Mouse (Mus musculus): ENCODE measurements around the gene Chrd. TPM values are rescaled to one million over a fixed set of nuclear protein-coding genes. Genes with fewer than 3 reads are reported as not detected.

The Chrd gene
- total RNA-seq, 2 experiments from 2014 or later = not detected

DNA sequence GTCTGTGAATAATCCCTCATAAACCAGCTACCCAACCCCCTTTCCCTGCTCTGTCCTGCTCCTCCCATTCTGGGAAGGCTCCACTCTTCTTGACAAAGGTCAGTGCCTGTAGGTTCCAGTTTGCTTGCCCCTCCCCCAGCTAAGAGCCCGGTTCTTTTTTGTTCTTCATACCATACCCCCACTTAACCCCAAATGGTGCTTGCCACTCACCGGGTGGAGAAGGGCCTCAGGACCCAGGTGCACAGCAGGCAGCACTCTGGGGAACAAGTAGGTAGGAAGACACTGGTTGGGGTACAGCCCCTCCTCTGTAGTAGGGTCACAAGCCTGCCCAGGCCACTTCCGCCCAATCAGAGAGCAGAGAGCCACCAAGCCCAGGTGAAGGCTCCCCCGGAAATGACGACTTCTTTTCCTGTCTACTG is 2.6 kb upstream of the Chrd start:
- no peak for ATAC-seq (replicated peaks; ENCODE audit: poor library complexity, severe bottlenecking)

DNA sequence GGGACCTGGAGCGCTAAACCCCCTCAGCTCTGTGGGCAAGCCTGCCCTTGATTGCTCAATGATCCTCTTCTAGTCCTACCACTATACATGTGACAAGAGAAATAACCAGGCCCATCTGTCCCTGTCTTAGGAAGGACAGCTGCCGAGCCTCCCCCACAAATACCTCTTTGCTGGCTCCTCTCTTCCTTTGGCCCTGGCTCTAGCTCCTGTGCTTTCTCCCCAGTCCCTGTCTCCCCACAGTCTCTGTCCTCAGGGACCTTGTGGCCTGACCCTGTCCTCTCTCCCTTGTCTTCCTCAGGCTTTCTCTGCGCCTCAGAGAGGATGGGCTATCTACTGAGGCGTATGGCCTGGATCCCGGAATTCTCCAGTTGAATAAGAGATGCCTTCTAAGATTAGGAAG is 1.2 kb upstream of the Chrd start:
- peak; percentile 59 for ATAC-seq (replicated peaks; ENCODE audit: poor library complexity, severe bottlenecking)

DNA sequence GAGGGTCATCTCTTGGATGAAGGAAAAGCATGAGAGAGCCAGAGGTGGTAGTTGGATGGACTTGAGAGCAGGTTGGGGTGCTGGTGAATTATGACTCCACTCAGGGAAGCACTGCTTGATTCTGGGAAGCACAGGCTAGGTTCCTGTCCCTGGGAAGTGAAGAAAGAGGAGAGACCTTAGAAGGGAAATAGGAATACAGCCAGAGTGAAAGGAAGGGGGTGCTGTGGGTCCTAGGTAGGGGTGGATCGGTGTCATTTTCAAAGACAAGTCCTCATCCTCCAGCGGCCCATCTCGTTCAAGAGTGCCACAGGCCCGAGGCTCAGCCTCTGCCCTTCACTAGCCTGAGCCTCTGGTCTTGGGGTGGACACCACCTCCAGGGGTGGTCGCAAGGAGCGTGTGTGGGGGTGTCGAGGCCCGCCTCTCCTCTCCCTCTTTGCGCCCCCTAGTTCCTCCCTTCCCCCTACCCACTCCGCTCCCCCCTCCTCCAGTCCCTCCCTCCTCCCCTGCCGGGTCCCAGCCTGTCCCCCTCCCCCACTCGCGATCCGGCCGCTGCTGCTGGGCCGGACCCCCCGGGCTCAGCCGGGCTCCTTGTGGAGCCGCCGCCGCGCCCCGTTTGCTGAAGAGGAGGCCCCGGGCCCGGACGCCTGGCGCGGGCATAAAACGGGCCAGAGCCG is 539 bp upstream of the Chrd start:
- ATAC-seq (replicated peaks; ENCODE audit: poor library complexity, severe bottlenecking) = no peak

DNA sequence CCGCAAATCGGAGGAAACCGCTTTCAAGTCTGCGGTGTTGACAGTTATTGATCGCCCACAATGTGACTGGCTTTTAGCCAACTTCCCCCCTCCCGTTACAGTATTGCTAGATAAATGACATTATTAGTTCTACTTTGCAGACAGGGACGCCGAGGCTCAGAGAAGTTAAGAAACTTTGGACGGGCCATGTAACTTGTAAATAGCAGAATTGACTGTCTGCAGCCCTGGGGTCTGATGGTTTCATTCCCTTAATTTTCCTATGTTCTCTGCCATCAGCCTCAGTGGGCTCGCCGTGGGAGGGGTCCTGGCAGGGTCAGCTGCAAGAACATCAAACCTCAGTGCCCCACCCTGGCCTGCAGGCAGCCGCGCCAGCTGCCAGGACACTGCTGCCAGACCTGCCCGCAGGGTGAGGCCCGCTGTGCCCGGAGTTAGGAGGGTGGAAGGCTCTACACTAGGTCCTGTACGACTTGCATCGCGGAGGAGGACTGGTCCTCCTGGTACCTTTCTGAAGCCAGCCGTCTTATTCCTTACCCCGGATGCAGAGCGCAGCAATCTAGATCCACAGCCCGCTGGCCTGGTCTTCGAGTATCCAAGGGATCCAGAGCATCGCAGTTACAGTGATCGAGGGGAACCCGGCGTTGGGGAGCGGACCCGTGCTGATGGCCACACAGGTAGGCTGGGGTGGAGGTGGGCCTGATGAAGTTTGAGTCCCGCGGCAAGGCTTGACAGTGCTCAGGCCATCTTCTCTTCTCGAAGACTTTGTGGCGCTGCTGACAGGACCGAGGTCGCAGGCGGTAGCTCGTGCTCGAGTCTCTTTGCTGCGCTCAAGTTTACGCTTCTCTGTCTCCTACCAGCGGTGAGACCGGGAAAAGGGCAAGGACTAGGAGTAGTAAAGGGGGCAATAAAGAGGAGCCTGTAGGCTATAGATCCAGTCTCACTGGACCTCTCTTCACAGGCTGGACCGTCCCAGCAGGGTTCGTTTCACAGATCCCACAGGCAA is 1.1 kb downstream of the Chrd start, which contains the start of gene Thpo:
Thpo (minus strand) TSS at position 781 of the 1,000 bp plus-strand sequence.
- ATAC-seq (replicated peaks; ENCODE audit: poor library complexity, severe bottlenecking) = no peak

DNA sequence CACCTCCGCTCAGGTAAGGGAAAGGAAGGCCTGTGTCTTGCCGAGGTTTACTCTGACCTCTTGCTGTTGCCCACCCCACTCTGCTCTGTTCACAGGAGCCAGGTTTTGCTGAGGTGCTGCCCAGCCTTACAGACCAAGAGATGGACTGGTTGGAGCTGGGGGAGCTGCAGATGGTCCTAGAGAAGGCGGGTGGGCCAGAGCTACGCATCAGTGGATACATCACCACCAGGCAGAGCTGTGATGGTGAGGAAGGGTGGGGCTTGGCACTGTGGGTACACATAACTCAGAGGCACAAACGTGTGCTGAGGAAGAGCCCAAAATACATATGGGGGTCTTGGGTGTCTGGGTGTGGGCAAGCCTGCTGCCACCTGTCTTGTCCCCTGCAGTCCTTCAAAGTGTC is 2.7 kb downstream of the Chrd start:
- ATAC-seq (replicated peaks; ENCODE audit: poor library complexity, severe bottlenecking) = no peak

DNA sequence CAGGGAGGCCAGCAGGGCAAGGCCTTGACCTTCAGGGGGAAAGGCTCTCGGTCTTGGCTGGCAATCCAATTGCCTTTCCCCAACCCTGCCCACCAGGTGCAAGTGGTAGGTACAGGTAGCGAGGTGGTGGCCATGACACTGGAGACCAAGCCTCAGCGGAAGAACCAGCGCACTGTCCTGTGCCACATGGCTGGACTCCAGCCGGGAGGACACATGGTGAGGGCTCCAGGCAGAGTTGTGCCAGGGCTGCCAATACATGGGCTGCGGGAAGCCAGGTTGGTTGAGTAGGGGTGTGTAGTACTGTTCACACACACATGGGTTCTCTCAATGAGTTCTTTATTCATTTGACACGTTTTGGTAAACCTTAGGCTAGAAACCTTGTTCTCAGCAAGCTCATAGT is 3.2 kb downstream of the Chrd start:
- ATAC-seq (replicated peaks; ENCODE audit: poor library complexity, severe bottlenecking) = no peak

DNA sequence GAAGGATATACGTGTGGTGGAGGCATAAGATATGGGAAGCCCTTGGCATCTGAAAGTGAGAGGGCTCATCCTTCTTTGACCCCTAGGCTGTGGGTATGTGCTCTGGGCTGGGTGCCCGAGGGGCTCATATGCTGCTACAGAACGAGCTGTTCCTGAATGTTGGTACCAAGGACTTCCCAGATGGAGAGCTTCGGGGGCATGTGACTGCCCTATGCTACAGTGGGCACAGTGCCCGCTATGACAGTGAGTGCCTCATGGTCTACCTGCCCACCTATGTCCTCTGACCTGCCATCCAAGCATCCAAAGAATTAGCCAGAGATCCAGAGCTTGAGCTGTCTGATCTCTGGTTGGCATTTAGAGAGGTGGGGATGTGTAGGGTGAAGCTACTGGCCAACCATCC is 3.9 kb downstream of the Chrd start:
- ATAC-seq (replicated peaks; ENCODE audit: poor library complexity, severe bottlenecking) = no peak

DNA sequence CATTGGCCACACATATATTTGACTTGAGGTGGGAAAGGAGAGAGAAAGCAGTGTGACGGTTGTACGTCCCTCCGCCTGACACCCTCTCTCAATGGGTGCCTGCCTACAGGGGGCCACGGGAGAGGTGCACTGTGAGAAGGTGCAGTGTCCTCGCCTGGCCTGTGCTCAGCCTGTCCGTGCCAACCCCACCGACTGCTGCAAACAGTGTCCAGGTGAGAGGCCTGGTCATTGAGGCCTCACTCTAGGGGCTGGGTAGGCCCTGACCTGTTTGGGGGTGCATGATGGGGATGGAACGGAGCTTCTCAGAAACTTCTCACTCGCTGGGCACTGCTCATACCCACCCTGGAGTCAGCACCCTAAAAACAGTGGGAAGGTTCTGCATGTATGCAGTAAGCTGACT is 6.9 kb downstream of the Chrd start:
- no peak for ATAC-seq (replicated peaks; ENCODE audit: poor library complexity, severe bottlenecking)

DNA sequence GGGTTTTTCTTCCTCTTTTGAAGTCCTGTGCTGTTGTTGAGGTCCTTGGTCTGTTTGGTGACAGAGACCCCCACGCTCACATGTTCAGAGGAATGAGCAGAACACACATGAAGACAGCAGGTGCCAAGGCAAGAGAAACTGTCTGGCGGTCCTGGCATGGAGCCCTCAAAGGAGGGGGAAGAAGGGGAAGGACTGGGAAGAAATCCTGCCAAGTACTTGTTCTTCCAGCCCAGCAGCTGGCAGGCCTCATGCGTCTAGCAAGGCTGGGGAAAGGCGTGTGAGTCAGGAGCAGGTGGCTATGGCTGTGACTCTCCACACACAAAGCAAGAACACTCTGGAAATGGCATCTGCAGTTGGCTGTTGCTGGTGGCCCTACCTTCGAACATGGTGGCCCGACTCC is 13.7 kb downstream of the Chrd start:
- ATAC-seq (replicated peaks; ENCODE audit: poor library complexity, severe bottlenecking) = no peak; the same call in 1 of the 2 replicates

DNA sequence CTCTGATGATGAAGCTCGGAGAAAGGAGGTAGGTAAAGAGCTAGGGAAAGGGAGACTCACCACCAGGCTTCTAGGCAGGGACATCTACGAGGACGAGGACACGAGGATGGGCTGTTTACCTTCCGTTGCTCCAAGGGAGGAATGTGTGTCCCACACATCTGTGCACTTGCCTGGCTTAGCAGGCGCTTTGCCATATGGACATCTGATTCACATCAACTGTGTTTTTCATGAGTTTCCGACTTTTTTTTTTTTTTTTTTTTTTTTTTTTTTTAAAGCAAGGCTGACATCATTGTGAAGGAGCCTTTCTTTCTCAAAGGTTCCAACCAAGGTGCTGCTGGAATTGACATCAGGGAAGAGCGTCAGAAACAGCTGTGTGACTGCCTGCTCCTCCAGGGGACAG is 17.6 kb downstream of the Chrd start:
- no peak for ATAC-seq (replicated peaks; ENCODE audit: poor library complexity, severe bottlenecking)

DNA sequence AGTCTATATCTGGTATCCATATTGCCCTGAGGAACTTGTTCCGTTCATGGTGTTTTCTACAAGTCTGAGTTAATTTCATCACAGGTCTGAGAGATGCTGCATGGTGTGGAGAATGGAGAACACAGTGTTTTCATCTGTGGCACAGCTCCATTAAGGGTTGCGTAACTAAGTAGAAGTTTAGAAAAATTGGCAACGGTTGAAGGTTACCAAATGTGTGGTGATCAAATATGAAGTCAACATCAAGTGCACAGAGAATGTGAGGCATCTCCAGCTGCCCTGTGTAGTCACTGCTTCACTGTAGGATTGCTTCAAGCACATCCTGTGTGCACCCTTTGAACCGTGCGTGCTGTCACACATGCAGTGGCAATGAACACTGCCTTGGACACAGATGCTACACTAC is 23.1 kb downstream of the Chrd start:
- peak; percentile 97 for ATAC-seq (replicated peaks; ENCODE audit: poor library complexity, severe bottlenecking)

DNA sequence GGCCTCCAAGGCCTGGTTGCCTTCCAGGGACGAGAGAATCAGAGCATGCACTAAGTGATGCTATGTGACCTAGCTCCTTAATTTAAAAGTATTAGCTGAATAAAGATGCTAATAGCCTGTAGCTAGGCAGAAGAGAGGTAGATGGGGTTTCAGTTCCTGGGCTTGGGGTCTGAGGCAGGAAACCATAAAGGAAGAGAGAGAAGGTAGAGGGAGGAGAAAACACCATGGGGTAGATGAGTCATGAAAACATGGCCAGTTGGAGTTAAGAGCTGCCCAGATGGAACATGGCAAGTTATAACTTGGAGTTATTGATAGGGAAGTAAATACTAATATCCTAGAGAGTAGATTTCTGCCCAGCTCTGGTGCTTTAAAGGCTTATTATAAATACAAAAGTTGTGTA is 24.5 kb downstream of the Chrd start:
- ATAC-seq (replicated peaks; ENCODE audit: poor library complexity, severe bottlenecking) = peak; percentile 68

DNA sequence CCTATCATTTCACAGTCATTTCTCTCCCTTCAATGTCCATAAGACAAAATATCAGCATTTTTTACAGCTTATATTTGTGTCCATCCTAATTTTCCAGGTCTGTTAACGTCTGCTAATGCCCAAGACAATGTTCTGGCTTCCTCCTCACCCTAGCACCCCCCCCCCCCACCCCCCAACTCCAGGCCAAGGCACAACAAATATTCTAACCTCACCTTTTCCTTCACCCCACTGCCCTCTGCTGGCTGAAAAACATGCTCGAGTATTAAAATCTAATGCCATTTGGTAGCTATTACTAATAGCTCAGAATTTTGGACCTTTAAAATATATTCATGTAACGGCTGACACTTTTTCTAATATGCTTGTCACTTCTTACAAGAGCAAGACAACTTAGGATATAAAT is 28.8 kb downstream of the Chrd start:
- ATAC-seq (replicated peaks; ENCODE audit: poor library complexity, severe bottlenecking) = 0 out of 2 replicates have a peak, but pooled peaks have one; percentile 34

DNA sequence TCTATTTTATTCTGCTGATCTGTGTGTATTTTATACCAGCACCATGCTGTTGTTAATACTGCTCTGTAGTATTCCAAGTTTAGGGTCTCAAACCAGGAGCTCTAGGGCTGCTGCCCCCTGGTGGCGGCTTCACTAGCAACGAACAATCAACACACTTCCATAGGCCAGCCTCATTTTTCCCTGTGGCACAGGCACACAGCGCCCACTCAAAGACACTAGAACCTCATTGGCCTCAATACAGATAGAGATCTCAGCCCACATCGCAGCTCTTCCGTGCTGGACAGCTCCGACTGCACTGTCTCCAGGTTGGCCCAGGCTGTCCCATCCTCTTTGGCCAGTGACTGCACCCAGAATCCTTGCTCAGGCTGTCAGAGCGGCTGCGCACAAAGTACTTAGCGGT is 32.3 kb downstream of the Chrd start:
- peak; percentile 67 for ATAC-seq (replicated peaks; ENCODE audit: poor library complexity, severe bottlenecking)

DNA sequence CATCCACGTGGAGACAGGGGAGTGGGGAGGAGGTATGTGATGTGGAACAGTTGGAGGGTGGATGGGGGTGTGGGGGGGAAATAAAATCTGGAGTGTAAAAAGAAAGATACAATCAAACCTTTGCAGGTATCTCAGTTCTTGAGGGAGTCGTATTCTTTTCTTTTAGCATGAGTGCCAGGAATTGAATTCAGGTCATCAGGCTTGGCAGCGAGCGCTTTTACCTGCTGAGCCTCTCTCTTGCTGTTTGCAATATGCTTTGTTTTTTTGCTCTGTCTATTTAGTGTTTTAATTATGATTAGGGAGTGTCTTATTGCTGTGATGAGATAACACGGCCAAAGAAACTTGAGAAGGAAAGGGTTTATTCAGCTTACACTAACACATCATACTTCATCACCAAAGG is 42.1 kb downstream of the Chrd start:
- ATAC-seq (replicated peaks; ENCODE audit: poor library complexity, severe bottlenecking) = no peak

DNA sequence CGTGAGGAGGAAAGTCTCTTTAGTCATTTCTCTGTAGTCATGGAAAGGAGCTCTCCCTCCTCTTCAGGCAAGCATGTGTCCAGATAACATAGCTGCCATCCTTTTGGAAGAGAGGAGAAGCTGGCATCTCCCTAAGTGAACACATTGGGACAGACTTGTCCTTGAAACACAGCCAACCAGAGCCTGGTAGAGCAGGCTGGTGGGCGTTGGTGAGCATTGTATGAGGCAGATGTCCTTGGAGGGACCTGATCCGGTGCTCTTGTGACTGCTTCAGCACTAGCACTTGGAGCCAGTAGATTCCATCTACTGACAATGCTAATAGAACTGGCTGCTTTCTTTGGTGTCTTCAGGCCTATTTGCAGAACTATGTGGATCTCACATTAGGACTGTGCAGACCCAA is 46.9 kb downstream of the Chrd start:
- no peak for ATAC-seq (replicated peaks; ENCODE audit: poor library complexity, severe bottlenecking)

DNA sequence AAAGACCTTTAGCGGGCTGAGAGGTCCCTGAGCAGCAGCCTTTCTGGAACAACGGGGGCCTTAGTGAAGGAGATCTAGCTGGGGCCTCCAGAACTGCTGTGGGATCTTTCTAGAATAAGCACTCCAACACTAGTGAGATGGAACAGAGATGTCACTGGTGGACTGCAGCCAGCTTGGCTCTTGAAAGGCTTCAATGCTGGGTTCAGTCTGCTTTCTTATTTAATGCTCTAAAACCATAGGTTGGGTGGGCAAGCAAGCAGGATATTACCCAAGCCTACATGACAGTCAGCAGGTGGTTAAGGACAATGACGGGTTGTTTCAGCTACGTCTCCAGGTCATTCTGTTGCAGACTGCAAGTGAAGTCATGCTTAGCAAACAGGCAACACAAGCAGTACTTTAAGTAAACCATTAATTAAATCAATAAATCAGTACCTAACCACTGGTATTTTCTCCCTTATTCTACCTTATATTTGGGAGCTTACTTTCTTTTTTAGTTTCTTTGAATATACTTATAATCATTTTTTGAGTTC is 48.2 kb downstream of the Chrd start:
- no peak for ATAC-seq (replicated peaks; ENCODE audit: poor library complexity, severe bottlenecking)

DNA sequence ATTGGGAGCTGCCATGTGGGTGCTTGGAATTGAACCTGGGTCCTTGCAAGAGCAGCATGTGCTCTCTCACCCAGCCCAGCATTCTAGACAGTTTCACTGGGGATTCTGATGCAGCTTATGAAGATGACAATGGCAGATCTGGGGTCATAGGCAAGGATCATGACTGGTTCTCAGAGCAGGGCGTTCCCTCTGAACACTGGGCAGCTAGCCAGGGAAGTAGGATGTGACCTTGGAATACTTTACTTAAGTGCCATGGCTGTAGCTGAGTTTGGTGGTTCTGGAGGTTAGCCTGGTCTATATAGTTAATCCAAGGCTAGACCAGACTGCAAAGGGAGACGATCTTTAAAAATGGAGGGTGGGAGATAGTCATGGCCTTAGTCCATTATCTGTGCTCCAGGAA is 51.0 kb downstream of the Chrd start:
- ATAC-seq (replicated peaks; ENCODE audit: poor library complexity, severe bottlenecking) = no peak

DNA sequence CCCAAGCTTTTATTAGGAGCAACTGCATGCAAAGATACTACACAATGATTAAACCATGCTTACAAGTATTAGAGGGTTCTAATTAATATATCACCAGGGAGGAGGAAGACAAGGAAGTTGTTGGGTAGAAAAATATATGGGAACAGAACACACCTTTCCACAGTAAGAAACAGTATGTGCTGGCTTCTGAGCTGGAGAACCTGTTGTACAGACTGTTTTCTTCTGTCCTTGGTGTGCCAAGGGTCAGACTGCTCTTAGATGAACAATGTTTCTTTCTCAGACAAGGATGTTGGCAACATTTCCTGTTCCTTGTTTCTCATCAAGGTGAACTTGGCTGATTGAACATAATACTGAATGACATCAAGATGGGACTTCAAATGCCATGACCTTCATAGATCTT is 51.8 kb downstream of the Chrd start:
- ATAC-seq (replicated peaks; ENCODE audit: poor library complexity, severe bottlenecking) = no peak

DNA sequence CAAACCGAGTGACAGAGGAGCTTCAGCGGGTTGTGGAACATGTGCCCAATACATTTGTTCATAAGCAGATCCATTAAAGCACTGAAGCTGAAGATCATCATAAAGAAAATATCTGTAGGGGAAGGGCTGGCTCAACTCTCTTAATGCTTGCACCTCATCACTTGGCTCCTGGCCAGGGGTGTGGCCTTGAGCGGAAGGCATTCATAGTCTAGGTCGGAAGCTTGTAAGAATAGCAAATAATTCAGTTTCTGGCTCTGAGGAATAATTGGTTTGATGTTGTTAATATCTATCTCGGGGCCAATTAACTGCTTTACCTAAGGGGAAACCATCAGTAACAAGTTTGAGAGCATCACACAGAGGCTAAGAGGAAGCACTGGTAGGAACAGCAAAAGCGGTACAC is 53.6 kb downstream of the Chrd start:
- ATAC-seq (replicated peaks; ENCODE audit: poor library complexity, severe bottlenecking) = no peak

DNA sequence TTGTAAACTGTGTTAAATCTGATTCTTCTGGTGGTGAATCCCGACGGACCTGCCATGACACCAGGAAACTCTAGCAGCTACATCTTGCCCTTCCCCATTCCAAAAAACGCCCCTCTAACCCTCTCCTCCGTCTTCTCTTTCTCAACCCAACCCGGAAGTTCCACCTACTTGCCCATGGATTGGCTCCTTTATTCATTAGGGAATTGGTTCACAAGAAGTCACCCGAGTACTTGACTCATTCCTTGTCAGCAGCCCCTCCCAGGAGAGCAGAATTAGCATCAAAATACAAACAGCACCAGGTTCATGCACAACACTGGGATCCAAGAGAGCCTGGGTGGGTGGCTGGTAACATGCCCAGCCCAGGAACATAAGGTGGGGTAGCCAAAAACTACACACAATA is 58.9 kb downstream of the Chrd start:
- no peak for ATAC-seq (replicated peaks; ENCODE audit: poor library complexity, severe bottlenecking)

Measured in granulocyte monocyte progenitor cell, adult 5-6 weeks (primary cell).